Comparison of ENCODE assay signal across 14 mouse cellular contexts in the genomic region with DNA sequence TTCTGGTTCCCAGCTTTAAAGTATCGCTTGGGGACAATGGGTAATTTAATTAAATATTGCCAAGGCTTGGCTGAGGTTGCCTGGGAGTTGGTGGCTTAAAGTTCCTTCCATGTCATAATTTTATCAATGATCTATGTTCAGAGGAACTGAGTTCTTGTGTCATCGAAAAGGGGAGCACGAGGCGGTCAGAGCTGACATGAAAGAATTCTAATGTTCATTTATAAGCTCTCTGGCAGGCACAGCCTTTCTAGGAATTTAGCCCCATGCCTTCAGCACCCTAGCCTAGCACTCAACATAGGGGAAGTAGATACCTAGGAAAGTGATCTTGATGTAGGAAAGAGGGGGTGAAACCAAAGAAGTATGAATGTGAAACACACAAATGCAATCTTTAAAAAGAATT. TPM values are rescaled to one million over a fixed set of nuclear protein-coding genes. Genes with fewer than 3 reads are reported as not detected.
DNase-seq lines count a peak whose midpoint lies in the region; ATAC-seq lines count a peak whose summit lies in the region.
"Had no signal": no experiment of that assay in that cellular context is flagged by ENCODE, and none has a peak within 500 bp of the region (broad histone marks: within the 10 kb centered on the region; RNA-seq: fewer than 3 reads in every experiment).

No protein-coding gene starts in this region.

- 0 out of 2 replicates have a peak overlapping the region, but pooled peaks have one; percentile 96 for H3K4me2 ChIP-seq in lung, embryonic 15.5 days
- 0 out of 2 replicates have a peak overlapping the region, but pooled peaks have one; percentile 65 for H3K4me2 ChIP-seq in forebrain, embryonic 15.5 days (replicated peaks)
- peak overlapping the region; percentile 70; the same call in 1 of the 2 replicates for H3K4me2 ChIP-seq in neural tube, embryonic 14.5 days (ENCODE audit: low read depth, low read length)

- H3K4me3 ChIP-seq in lung, embryonic 15.5 days, result no peak overlapping the region
- H3K4me3 ChIP-seq in forebrain, embryonic 15.5 days, result no peak overlapping the region
- H3K4me3 ChIP-seq in midbrain, embryonic 10.5 days, result peak overlapping the region; percentile 96
- H3K4me3 ChIP-seq in neural tube, embryonic 14.5 days (ENCODE audit: low read depth, low read length), result peak overlapping the region; percentile 9; the same call in 1 of the 2 replicates

- H3K9ac ChIP-seq in lung, embryonic 15.5 days, result no peak overlapping the region
- no peak overlapping the region for H3K9ac ChIP-seq in forebrain, embryonic 15.5 days (replicated peaks)
- no peak overlapping the region; the same call in 1 of the 2 replicates for H3K9ac ChIP-seq in neural tube, embryonic 14.5 days (replicated peaks; ENCODE audit: low read depth, low read length)

- ATAC-seq in lung, embryonic 15.5 days (ENCODE audit: borderline replicate concordance, extremely low read depth, low FRiP score, low TSS enrichment), result no peak
- ATAC-seq in forebrain, embryonic 15.5 days (replicated peaks), result no peak
- ATAC-seq in neural tube, embryonic 14.5 days (ENCODE audit: low read depth), result no peak
- ATAC-seq: lung, postnatal 0 days; Patski had no signal

- no peaks in the 10 kb centered on the region; the same call in 1 of the 2 replicates for H3K36me3 ChIP-seq in lung, embryonic 15.5 days
- H3K36me3 ChIP-seq in forebrain, embryonic 15.5 days, result peaks cover 2% of the 10 kb centered on the region; the same call in 1 of the 2 replicates
- peaks cover 36% of the 10 kb centered on the region for H3K36me3 ChIP-seq in midbrain, embryonic 10.5 days
- H3K36me3 ChIP-seq in neural tube, embryonic 14.5 days (ENCODE audit: control insufficient read depth, insufficient read depth, low read length), result no peaks in the 10 kb centered on the region

- 62% methylated on average over 4 of the region's 4 CpGs for WGBS in lung, embryonic 15.5 days
- WGBS in forebrain, embryonic 15.5 days, result 68% methylated on average over 4 of the region's 4 CpGs
- WGBS in midbrain, embryonic 10.5 days, result 83% methylated on average over 4 of the region's 4 CpGs
- 30% methylated on average over 4 of the region's 4 CpGs for WGBS in neural tube, embryonic 14.5 days

- H3K27me3 ChIP-seq in lung, embryonic 15.5 days, result no peaks in the 10 kb centered on the region
- H3K27me3 ChIP-seq in forebrain, embryonic 15.5 days, result no peaks in the 10 kb centered on the region
- H3K27me3 ChIP-seq in midbrain, embryonic 10.5 days (ENCODE audit: low read depth, poor library complexity, severe bottlenecking), result no peaks in the 10 kb centered on the region
- no peaks in the 10 kb centered on the region for H3K27me3 ChIP-seq in neural tube, embryonic 14.5 days (ENCODE audit: control insufficient read depth, insufficient read depth, low read length)
- H3K27me3 ChIP-seq: Patski had no signal

- no peak overlapping the region for H3K27ac ChIP-seq in lung, embryonic 15.5 days
- H3K27ac ChIP-seq in forebrain, embryonic 15.5 days (replicated peaks), result no peak overlapping the region
- H3K27ac ChIP-seq in midbrain, embryonic 10.5 days (replicated peaks), result peak overlapping the region; percentile 99
- H3K27ac ChIP-seq in neural tube, embryonic 14.5 days (ENCODE audit: low read depth, low read length), result peak overlapping the region; percentile 70

- H3K9me3 ChIP-seq in lung, embryonic 15.5 days, result no peaks in the 10 kb centered on the region
- H3K9me3 ChIP-seq in forebrain, embryonic 15.5 days, result no peaks in the 10 kb centered on the region
- H3K9me3 ChIP-seq in midbrain, embryonic 10.5 days (replicated peaks), result no peaks in the 10 kb centered on the region
- H3K9me3 ChIP-seq in neural tube, embryonic 14.5 days (ENCODE audit: control insufficient read depth, low read length), result no peaks in the 10 kb centered on the region

- peaks cover 23% of the 10 kb centered on the region for H3K4me1 ChIP-seq in lung, embryonic 15.5 days
- H3K4me1 ChIP-seq in forebrain, embryonic 15.5 days, result peaks cover 34% of the 10 kb centered on the region
- peaks cover 79% of the 10 kb centered on the region for H3K4me1 ChIP-seq in midbrain, embryonic 10.5 days
- H3K4me1 ChIP-seq in neural tube, embryonic 14.5 days (ENCODE audit: control insufficient read depth, insufficient read depth, low read length), result peaks cover 13% of the 10 kb centered on the region; the same call in 1 of the 2 replicates

- no peak for DNase-seq in lung, postnatal 25 days (ENCODE audit: low spot score)
- DNase-seq in midbrain, embryonic 10.5 days (ENCODE audit: low spot score), result peak; percentile 10
- DNase-seq in kidney, adult 8-10 months, result no peak
- no peak for DNase-seq in B cell, adult 2 months
- no peak for DNase-seq in urinary bladder, adult 18-20 months (ENCODE audit: low spot score in 2 of 2)
- DNase-seq: cerebellum, postnatal 36 days; heart, postnatal 36 days; kidney, postnatal 10 days; thymus, adult 18-20 months had no signal

RNA-seq across cellular contexts. Expression of a gene that starts 2.9 kb away (rescaled TPM):
- polyA plus RNA-seq in lung, embryonic 15.5 days (2015; fragmentation: Nextera tagmentation; extraction: Ambion mirVana), result 16.1 and 16.5 TPM in 2 replicates
- 16.8 and 19.3 TPM in 2 replicates for polyA plus RNA-seq in forebrain, embryonic 15.5 days (2015; fragmentation: Nextera tagmentation; extraction: Ambion mirVana)
- polyA plus RNA-seq in midbrain, embryonic 10.5 days (2016; fragmentation: Nextera tagmentation; extraction: Ambion mirVana), result 54.9 and 59.2 TPM in 2 replicates
- polyA plus RNA-seq in neural tube, embryonic 14.5 days (2014; fragmentation: Nextera tagmentation; extraction: Ambion mirVana), result 37.7 and 47.6 TPM in 2 replicates

RNA-seq across cellular contexts. Expression of a gene that starts 37.7 kb away (rescaled TPM):
- polyA plus RNA-seq in lung, embryonic 15.5 days (2015; fragmentation: Nextera tagmentation; extraction: Ambion mirVana), result 0.67 and 1.0 TPM in 2 replicates
- 0.55 and 0.56 TPM in 2 replicates for polyA plus RNA-seq in forebrain, embryonic 15.5 days (2015; fragmentation: Nextera tagmentation; extraction: Ambion mirVana)
- 0.19 and 0.40 TPM in 2 replicates for polyA plus RNA-seq in midbrain, embryonic 10.5 days (2016; fragmentation: Nextera tagmentation; extraction: Ambion mirVana)
- 1.3 and 1.5 TPM in 2 replicates for polyA plus RNA-seq in neural tube, embryonic 14.5 days (2014; fragmentation: Nextera tagmentation; extraction: Ambion mirVana)

RNA-seq across cellular contexts. Expression of a gene that starts 47.2 kb away (rescaled TPM):
- polyA plus RNA-seq in lung, embryonic 15.5 days (2015; fragmentation: Nextera tagmentation; extraction: Ambion mirVana), result 32.0 TPM in 2 replicates
- polyA plus RNA-seq in forebrain, embryonic 15.5 days (2015; fragmentation: Nextera tagmentation; extraction: Ambion mirVana), result 8.9 and 9.4 TPM in 2 replicates
- 20.9 and 21.0 TPM in 2 replicates for polyA plus RNA-seq in midbrain, embryonic 10.5 days (2016; fragmentation: Nextera tagmentation; extraction: Ambion mirVana)
- polyA plus RNA-seq in neural tube, embryonic 14.5 days (2014; fragmentation: Nextera tagmentation; extraction: Ambion mirVana), result 5.1 and 7.3 TPM in 2 replicates

Comparison
In these comparisons a context has a peak if more than half of its experiments do, and no peak if none do; other contexts are left out.
1. H3K27ac ChIP-seq: peak in midbrain, embryonic 10.5 days (single experiment) and neural tube, embryonic 14.5 days (single experiment); none in lung, embryonic 15.5 days (single experiment) and forebrain, embryonic 15.5 days (single experiment).
2. H3K4me3 ChIP-seq: peak in midbrain, embryonic 10.5 days (single experiment) and neural tube, embryonic 14.5 days (single experiment); none in lung, embryonic 15.5 days (single experiment) and forebrain, embryonic 15.5 days (single experiment).
3. Peak in every context shown above with its lines, with median percentiles within 50 percentile points of each other: H3K4me2 ChIP-seq.